Mouse (Mus musculus): Measurements from ENCODE around the gene Ess2.

- peak; percentile 80 for TF ChIP-seq CTCF (IDR thresholded peaks at IDR 0.05; ENCODE audit: control insufficient read depth, insufficient read depth, insufficient read length)
- no peak for TF ChIP-seq MAX (IDR thresholded peaks at IDR 0.05)
- TF ChIP-seq USF1 (IDR thresholded peaks at IDR 0.05; ENCODE audit: low read depth): no peak
- no peak for TF ChIP-seq MYOG (IDR thresholded peaks at IDR 0.05; ENCODE audit: control insufficient read depth, extremely low read depth, insufficient read length)
These were observed 27.7 kb upstream of the Ess2 start for GRCm38 (mm10) chr16:17938821-17939220.

Measured in C2C12 (cell line).